14 mouse cellular contexts compared by ENCODE assay signal in genomic region chr4:8961851-8962250, GRCm38 (mm10).
"Had no signal": no experiment of that assay in that cellular context is flagged by ENCODE, and none has a peak within 500 bp of the region (broad histone marks: within the 10 kb centered on the region; RNA-seq: fewer than 3 reads in every experiment).

No protein-coding gene starts in this region.

- H3K4me2 ChIP-seq: liver, embryonic 11.5 days; liver, embryonic 15.5 days; neural tube, embryonic 15.5 days had no signal

- H3K36me3 ChIP-seq: limb, embryonic 10.5 days; liver, embryonic 15.5 days; neural tube, embryonic 15.5 days had no signal

- H3K9ac ChIP-seq: liver, embryonic 15.5 days; neural tube, embryonic 15.5 days had no signal

- H3K27me3 ChIP-seq: liver, embryonic 15.5 days; neural tube, embryonic 15.5 days had no signal

- H3K9me3 ChIP-seq: limb, embryonic 10.5 days; liver, embryonic 15.5 days; neural tube, embryonic 15.5 days had no signal

- H3K4me1 ChIP-seq: liver, embryonic 15.5 days had no signal

- ATAC-seq: lung, postnatal 0 days had no signal

- H3K4me3 ChIP-seq: layer of hippocampus, adult 2 months; limb, embryonic 10.5 days; liver, embryonic 15.5 days; myocyte; neural tube, embryonic 15.5 days had no signal

- H3K27ac ChIP-seq: layer of hippocampus, adult 2 months; limb, embryonic 10.5 days; liver, embryonic 15.5 days; neural tube, embryonic 15.5 days had no signal

- DNase-seq: kidney, postnatal 10 days; kidney, postnatal 4 days; lung, adult 2 months; lung, postnatal 36 days; midbrain, embryonic 14.5 days; right cerebral cortex, postnatal 14 days; thymus, postnatal 36 days had no signal
